ENCODE assay signal across 8 mouse cellular contexts in the genomic region with DNA sequence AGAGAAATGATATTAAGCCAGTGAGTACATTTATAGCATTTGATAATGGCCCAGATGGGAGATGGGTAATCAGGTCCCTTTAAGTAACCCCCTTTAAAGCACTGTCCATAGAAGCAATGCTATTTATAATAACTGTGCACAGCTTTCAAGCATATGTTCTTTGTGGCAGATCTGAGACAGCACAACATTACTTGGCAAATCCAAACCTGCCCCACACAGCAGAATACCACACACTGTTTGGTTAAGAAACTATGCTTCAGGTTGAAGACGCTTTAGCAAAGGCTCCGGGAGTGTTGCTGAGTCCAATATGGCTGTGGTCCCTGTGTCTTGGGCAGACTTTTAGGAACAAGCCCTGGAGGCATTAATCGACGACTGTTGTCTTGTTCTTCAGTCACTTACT.
"Had no signal": no experiment of that assay in that cellular context is flagged by ENCODE, and none has a peak within 500 bp of the region (broad histone marks: within the 10 kb centered on the region; RNA-seq: fewer than 3 reads in every experiment).

No protein-coding gene starts in this region.

- DNase-seq: kidney, adult 2 months; kidney, postnatal 14 days; liver; liver, embryonic 13.5 days; liver, postnatal 0 days; lung, postnatal 14 days; retina, postnatal 1 day; thymus, postnatal 4 days had no signal
